Mouse (Mus musculus) liver, postnatal 0 days (tissue): ENCODE results near the gene Nptxr.

ENCODE experiments used
- CTCF ChIP-seq: sonication (generic); IDR thresholded peaks from 2 replicates; pipeline ENCODE4 v1.5.1; 2016; ENCODE audit warnings: antibody characterized with exemption, low read depth
- EP300 ChIP-seq: IDR thresholded peaks from 2 replicates; pipeline ENCODE4 v1.6.1; 2016; ENCODE audit warnings: antibody characterized with exemption, low read depth, mild to moderate bottlenecking

- TF ChIP-seq EP300: no peak
- TF ChIP-seq CTCF: no peak
Measured at GRCm38 (mm10) chr15:79790111-79790510, 14.5 kb downstream of the Nptxr start.
